Mouse (Mus musculus): ENCODE measurements at regions not wholly inside any gene's neighbourhood (a gene's known extent, or its start where the extent isn't known, plus 50 kb on each side); places are given as distances from the start of the nearest gene placed in this dataset.

DNA sequence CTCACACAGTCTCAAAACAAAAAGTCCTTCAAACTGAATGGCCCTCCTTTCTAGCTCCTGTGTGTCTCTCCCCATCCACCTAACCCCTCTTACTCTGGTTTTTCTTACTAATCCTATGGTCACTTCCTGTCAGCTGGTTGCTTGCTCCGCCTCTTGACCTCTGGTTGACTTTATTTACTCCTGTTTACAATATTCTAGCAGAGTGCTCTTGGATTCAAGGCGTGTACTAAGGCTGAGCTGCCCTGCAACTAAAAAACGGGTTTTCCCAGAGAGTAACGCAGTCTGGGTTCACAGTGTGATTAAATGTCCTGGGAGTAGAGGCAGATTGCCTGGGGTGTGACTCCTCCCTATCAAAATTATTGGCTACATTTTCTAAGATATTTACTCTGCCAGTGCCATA lies 64.2 kb upstream of the Gm3045 start:
- TF ChIP-seq CTCF (IDR thresholded peaks at IDR 0.05; ENCODE audit: low read depth) (no peak), EP300 (IDR thresholded peaks at IDR 0.05; ENCODE audit: low read depth) (no peak)

Measured in heart, postnatal 0 days (tissue).